Mouse (Mus musculus): ENCODE data around the gene Gm10031.

Gm10031 gene

GRCm38 (mm10) chr1:156543999-156544398 is 20.2 kb downstream of the Gm10031 start:
- no peak for DNase-seq

- DNase-seq = peak; percentile 94
Measured at GRCm38 (mm10) chr1:156558024-156558930, 34.5 kb downstream of the Gm10031 start, which contains the start of gene Abl2. Abl2 (plus strand) TSS chr1:156558786.

- DNase-seq = peak; percentile 66
Measured at GRCm38 (mm10) chr1:156558950-156559640, 35.3 kb downstream of the Gm10031 start.

DNA sequence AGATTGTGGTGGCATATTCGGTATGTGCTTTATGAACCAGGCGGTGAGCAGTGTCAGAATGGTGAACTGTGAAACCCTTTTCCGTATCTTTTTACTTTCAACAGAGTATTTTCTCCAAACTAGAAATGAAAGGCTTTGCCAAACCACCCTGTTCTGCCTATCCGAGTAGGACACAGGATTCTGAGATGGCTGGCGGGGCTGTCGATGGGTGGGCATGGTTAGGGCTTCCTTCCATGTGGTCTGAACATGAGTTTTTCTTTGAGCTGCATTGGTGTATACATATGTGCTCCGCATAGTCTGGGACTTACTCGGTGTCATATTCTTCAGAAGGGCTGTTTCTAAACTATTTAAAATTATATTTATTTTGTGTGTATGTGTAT is 35.8 kb downstream of the Gm10031 start:
- DNase-seq = peak; percentile 9

DNA sequence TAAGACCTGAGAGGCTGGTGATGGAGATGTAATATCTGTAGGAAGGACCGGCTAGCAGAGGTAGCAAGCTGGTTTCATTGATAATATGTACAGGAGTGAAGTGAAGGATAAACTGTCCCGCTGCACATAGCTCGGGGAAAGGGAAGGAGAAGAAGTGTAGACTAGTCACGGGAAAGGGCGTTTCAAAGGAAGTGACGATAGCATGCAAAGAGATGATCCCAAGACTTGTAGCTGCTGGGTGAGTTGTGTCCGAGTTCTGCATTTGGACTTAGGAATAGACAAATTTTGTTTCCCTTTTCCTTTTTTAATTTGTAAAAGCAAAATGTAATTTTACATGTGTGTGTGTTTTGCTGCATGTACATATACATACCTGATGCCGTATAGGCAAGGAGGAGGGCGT is 36.7 kb downstream of the Gm10031 start:
- DNase-seq = no peak

DNA sequence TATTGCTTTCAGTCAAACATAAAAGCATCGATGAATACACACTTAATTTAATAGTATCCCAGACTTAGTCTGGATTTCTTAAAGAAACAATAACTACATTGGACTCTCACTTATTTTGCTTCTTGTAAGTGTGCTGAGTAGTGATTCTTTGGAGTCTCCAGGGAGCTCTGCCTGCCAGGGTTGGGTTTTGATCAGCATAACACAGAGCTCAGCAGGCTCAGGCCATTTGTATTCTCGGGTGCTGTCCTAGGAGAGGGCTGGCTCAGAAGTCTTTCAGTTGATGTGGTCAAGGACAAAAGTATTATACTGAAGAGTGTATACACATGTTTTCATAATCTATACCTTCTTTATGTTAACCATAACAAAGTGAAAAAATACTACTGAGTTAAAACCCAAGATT is 41.5 kb downstream of the Gm10031 start:
- no peak for DNase-seq

DNA sequence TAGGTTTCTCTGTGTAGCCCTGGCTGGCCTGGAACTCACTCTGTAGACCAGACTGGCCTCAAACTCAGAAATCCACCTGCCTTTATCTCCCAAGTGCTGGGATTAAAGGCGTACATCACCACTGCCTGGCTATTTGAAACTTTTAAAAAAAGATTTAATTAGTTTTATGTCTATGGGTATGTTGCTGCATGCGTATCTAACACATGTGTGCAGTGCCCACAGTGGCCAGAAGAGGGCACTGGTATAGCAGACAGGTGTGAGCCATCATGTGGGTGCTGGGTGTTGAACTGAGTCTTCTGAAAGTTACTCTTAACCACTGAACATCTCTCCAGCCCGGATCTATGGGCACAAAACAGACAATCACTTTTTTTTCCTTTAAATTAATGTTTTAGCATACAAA is 42.3 kb downstream of the Gm10031 start:
- DNase-seq = peak; percentile 51

- DNase-seq = no peak
Measured at GRCm38 (mm10) chr1:156569615-156570014, 45.8 kb downstream of the Gm10031 start.

DNA sequence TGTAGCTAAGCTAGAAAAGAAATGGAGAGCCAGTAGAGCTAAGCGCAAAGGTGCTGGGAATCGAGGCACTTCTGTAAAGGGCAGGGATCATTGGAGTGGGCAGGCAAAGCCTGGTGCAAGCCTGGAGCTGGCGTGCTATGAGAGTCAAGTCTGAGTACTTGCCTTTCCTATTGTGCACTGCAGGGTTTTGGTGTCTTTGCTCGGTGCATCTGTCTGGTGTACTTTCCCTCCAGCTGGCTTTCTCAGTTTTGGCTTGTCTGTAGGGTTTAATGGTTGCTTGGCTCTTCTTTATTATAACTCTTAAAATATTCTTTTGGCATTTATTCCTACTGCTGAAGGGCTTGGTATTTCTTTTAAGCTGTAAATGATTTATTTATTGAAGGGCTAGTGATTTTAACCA is 49.1 kb downstream of the Gm10031 start:
- DNase-seq = no peak

Data from liver (tissue).